Mouse (Mus musculus) lung, embryonic 14.5 days (tissue): ENCODE measurements around the gene Blvra. TPM values are rescaled to one million over a fixed set of nuclear protein-coding genes. Genes with fewer than 3 reads are reported as not detected.
"Not testable (repeated sequence)": the region's sequence is repeated elsewhere in the genome, so short reads cannot be mapped to it uniquely, and the experiment has no call there.

Experiments
- ATAC-seq: fragments of 200-750 bp; cut with Nextera tagmentation; 2 replicates; pipeline ENCODE4 v1.8.0; 2017; ENCODE audit warnings: mild to moderate bottlenecking, moderate TSS enrichment, moderate library complexity; ENCODE audit not compliant: insufficient read depth
- DNase-seq: peaks from one replicate; pipeline ENCODE4 v3.0.0-alpha.2; 2015
- H3K27ac ChIP-seq: fragments of 300-500 bp; sonication (generic); 2 replicates; pipeline ENCODE4 v1.5.1; 2014; ENCODE audit warnings: low read depth, mild to moderate bottlenecking, moderate library complexity
- H3K27me3 ChIP-seq: fragments of 300-500 bp; sonication (generic); 2 replicates; pipeline ENCODE4 v1.6.1; 2014; ENCODE audit warnings: low read length, control low read depth; ENCODE audit not compliant: insufficient read depth
- H3K36me3 ChIP-seq: fragments of 300-500 bp; sonication (generic); 2 replicates; pipeline ENCODE4 v1.6.1; 2014; ENCODE audit warnings: control low read depth; ENCODE audit not compliant: insufficient read depth
- H3K4me1 ChIP-seq: fragments of 300-500 bp; sonication (generic); 2 replicates; pipeline ENCODE4 v1.6.1; 2014; ENCODE audit warnings: antibody characterized with exemption, control low read depth; ENCODE audit not compliant: insufficient read depth
- H3K4me2 ChIP-seq: fragments of 300-500 bp; sonication (generic); 2 replicates; pipeline ENCODE4 v1.6.1; 2014; ENCODE audit warnings: mild to moderate bottlenecking
- H3K4me3 ChIP-seq: fragments of 300-500 bp; sonication (generic); 2 replicates; pipeline ENCODE4 v1.5.1; 2014; ENCODE audit warnings: low read depth, low read length
- H3K9ac ChIP-seq: fragments of 300-500 bp; sonication (generic); 2 replicates; pipeline ENCODE4 v1.6.1; 2014
- H3K9me3 ChIP-seq: fragments of 300-500 bp; sonication (generic); 2 replicates; pipeline ENCODE4 v1.6.1; 2016; ENCODE audit warnings: low read depth, low read length, control low read depth
- CTCF ChIP-seq: IDR thresholded peaks from 2 replicates; pipeline ENCODE4 v1.5.1; 2016; ENCODE audit warnings: antibody characterized with exemption, low read depth
- WGBS: fragments of 180-500 bp; shearing (Covaris S2); extraction: QIAGEN DNeasy Blood & Tissue Kit; methylation state at CpG from one replicate; pipeline ENCODE4 v1.1.7; 2014; 5-methylcytosine and 5-hydroxymethylcytosine counted together
- polyA plus RNA-seq: library from polyadenylated mRNA; unstranded; fragments of >200 nt; fragmentation: Nextera tagmentation; extraction: Ambion mirVana; gene quantifications from 2 replicates; pipeline ENCODE4 v1.2.1, GENCODE M21; 2014

Blvra gene
- polyA plus RNA-seq, 1 experiment from 2014 or later = 51.3 TPM

GRCm38 (mm10) chr2:127074116-127074515 is 3.7 kb downstream of the Blvra start:
- no peak for TF ChIP-seq CTCF
- WGBS = 79% methylated on average over 2 of the region's 2 CpGs
- ATAC-seq = no peak

DNA sequence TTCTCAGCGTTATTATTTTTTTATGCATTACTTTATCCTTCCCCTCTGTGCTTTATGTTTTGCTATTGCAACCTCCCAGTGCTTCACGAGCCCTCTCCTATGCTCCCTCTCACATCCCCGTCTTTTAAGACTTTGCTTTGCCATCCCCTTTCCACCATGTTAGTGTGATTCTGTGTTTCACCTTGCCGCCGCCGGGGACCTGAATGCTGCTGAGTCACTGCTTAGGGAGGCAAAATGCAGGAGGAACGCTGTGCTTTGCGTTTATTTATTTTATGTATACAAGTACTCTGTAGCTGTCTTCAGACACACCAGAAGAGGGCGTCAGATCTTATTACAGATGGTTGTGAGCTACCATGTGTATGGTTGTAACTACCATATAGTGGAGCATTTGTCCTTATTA is 7.1 kb downstream of the Blvra start:
- H3K4me1 ChIP-seq = no peaks in the 10 kb centered on the region
- no peak overlapping the region for H3K27ac ChIP-seq
- no peaks in the 10 kb centered on the region for H3K27me3 ChIP-seq
- no peak overlapping the region for H3K9ac ChIP-seq
- no peaks in the 10 kb centered on the region for H3K36me3 ChIP-seq
- WGBS = 65% methylated on average over 9 of the region's 9 CpGs
- H3K9me3 ChIP-seq = no peaks in the 10 kb centered on the region
- no peak for TF ChIP-seq CTCF
- H3K4me3 ChIP-seq = no peak overlapping the region
- no peak for DNase-seq
- ATAC-seq = no peak
- H3K4me2 ChIP-seq = no peak overlapping the region

More at GRCm38 (mm10) chr2:127074116-127074515, 3.7 kb downstream of the Blvra start:
- no peaks in the 10 kb centered on the region for H3K27me3 ChIP-seq
- no peak for DNase-seq
- no peaks in the 10 kb centered on the region; the same call in 1 of the 2 replicates for H3K4me1 ChIP-seq
- no peak overlapping the region for H3K27ac ChIP-seq
- no peaks in the 10 kb centered on the region for H3K9me3 ChIP-seq
- no peak overlapping the region for H3K4me2 ChIP-seq
- H3K9ac ChIP-seq = no peak overlapping the region
- H3K36me3 ChIP-seq = no peaks in the 10 kb centered on the region
- H3K4me3 ChIP-seq = no peak overlapping the region

DNA sequence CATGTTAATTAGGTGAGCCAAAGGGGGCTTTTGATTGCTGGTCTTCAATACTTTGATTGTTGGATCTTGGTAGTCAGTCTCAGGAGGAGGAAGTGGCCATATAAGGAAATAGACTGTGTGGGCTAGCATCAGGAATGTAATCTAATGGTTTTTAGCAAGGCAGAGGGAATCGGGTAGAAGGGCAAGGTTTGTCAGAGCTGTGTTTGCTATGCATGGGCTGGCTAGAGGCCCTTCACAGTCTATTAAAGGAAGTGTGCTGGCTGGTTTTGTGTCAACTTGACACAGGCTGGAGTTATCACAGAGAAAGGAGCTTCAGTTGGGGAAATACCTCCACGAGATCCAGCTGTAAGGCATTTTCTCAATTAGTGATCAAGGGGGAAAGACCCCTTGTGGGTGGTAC is 8.6 kb downstream of the Blvra start:
- H3K4me2 ChIP-seq, ATAC-seq, H3K4me3 ChIP-seq, H3K36me3 ChIP-seq, H3K4me1 ChIP-seq, DNase-seq, H3K27me3 ChIP-seq, H3K9ac ChIP-seq, H3K9me3 ChIP-seq, H3K27ac ChIP-seq: not testable (repeated sequence)
- WGBS = 43% methylated on average over 2 of the region's 2 CpGs

GRCm38 (mm10) chr2:127079881-127080590 is 9.6 kb downstream of the Blvra start:
- Histone ChIP-seq H3K4me1 (no peaks in the 10 kb centered on the region), H3K9ac (no peak overlapping the region), H3K27ac (no peak overlapping the region), H3K4me3 (no peak overlapping the region), H3K4me2 (no peak overlapping the region), H3K27me3 (no peaks in the 10 kb centered on the region), H3K9me3 (no peaks in the 10 kb centered on the region), H3K36me3 (no peaks in the 10 kb centered on the region)
- WGBS = 90% methylated on average over 11 of the region's 11 CpGs
- ATAC-seq = no peak
- no peak for DNase-seq
- TF ChIP-seq CTCF = no peak

DNA sequence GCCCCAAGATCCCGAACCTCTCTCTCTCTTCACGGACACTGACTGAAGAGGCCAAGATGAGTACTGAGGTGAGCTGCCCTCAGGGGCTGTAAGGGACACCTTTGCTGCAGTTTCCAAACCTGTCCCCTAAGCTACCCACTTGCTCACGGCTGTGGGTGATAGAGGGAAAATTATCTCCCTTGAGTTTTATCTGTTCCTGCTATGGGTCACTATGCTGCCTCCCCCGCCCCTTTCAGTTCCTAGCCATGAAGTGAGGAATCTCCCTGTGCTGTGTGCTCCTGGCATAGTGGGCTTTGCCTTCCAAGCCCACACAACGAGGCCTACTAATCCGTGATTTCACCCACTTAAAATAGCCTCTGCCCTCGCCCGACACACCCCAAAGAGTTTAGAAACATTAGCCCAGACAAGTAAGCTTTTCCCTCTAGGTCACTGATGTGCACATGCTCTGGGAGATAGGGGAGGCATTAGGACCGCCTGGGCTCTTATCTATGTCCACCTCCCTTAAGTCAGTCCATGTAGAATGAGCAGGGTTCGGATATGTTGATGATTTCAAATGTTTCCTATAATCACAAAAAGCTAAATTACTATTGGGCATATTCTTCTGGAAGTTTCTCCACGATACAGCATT is 10.2 kb downstream of the Blvra start:
- WGBS = 86% methylated on average over 11 of the region's 11 CpGs
- no peak overlapping the region for H3K4me3 ChIP-seq
- H3K9me3 ChIP-seq = no peaks in the 10 kb centered on the region
- no peak overlapping the region for H3K9ac ChIP-seq
- no peak for TF ChIP-seq CTCF
- DNase-seq = no peak
- no peak overlapping the region for H3K4me2 ChIP-seq
- H3K27ac ChIP-seq = no peak overlapping the region
- H3K4me1 ChIP-seq = no peaks in the 10 kb centered on the region
- no peaks in the 10 kb centered on the region for H3K36me3 ChIP-seq
- no peak for ATAC-seq
- H3K27me3 ChIP-seq = no peaks in the 10 kb centered on the region

GRCm38 (mm10) chr2:127086235-127086634 is 15.8 kb downstream of the Blvra start:
- no peak overlapping the region for H3K4me3 ChIP-seq
- ATAC-seq = no peak
- 80% methylated on average over 5 of the region's 5 CpGs for WGBS
- no peaks in the 10 kb centered on the region for H3K9me3 ChIP-seq
- H3K36me3 ChIP-seq = peaks cover 3% of the 10 kb centered on the region; the same call in 1 of the 2 replicates
- no peak for TF ChIP-seq CTCF
- no peak for DNase-seq
- no peaks in the 10 kb centered on the region for H3K27me3 ChIP-seq
- H3K4me2 ChIP-seq = no peak overlapping the region
- H3K4me1 ChIP-seq = no peaks in the 10 kb centered on the region
- H3K9ac ChIP-seq = no peak overlapping the region
- H3K27ac ChIP-seq = no peak overlapping the region

- not testable (repeated sequence) for H3K4me1 ChIP-seq, H3K4me3 ChIP-seq, H3K9me3 ChIP-seq, ATAC-seq, H3K27me3 ChIP-seq, H3K4me2 ChIP-seq, H3K27ac ChIP-seq, H3K9ac ChIP-seq, DNase-seq, H3K36me3 ChIP-seq
These were observed 19.7 kb downstream of the Blvra start for GRCm38 (mm10) chr2:127090151-127090550.
